Mouse (Mus musculus): ENCODE data around the gene Abca14. TPM values are rescaled to one million over a fixed set of nuclear protein-coding genes. Genes with fewer than 3 reads are reported as not detected.

Gene Abca14
- polyA plus RNA-seq, 1 experiment from 2014 or later: not detected

DNA sequence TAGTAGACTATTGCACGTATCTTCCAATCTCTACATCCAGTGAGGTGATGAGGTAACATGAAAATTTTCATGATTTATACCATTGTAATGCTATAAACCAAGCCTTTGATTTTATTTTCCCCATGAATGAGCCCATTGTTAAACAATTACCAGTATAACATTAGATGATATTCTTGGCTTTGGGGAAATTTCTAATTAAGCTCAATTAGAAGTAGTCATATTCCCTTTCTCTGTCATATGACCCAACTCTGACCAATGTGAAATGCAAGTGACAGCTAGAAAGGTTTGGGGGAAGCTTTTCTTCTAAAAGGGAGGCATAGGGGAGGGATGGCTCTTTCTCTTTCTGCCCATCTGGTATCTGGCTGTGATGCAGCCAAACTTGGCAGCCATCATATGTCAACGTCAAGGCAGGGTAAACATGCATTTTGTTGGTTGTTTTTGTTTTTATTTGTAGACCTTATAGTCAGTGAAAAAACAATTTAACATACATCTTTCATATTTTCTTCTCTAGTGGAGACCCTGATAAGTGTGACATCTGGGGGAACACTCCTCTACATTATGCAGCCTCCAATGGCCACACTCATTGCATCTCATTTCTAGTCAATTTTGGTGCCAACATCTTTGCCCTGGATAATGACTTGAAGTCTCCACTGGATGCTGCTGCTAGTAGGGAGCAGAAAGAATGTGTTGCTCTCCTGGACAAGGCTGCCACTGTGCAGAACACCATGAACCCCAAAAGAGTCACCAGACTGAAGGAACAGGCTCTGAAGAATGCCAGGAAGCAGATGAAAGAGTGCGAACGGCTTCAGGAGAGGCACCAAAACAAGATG lies 22.1 kb upstream of the Abca14 start:
- Histone ChIP-seq H3K9me3 (no peaks in the 10 kb centered on the region), H3K27me3 (no peaks in the 10 kb centered on the region), H3K36me3 (no peaks in the 10 kb centered on the region), H3K4me2 (no peak overlapping the region), H3K9ac (no peak overlapping the region), H3K4me3 (no peak overlapping the region), H3K27ac (no peak overlapping the region), H3K4me1 (no peaks in the 10 kb centered on the region)
- WGBS: 81% methylated on average over 4 of the region's 4 CpGs
- no peak for ATAC-seq (ENCODE audit: insufficient number of reproducible peaks, low FRiP score, low TSS enrichment, low read depth)

DNA sequence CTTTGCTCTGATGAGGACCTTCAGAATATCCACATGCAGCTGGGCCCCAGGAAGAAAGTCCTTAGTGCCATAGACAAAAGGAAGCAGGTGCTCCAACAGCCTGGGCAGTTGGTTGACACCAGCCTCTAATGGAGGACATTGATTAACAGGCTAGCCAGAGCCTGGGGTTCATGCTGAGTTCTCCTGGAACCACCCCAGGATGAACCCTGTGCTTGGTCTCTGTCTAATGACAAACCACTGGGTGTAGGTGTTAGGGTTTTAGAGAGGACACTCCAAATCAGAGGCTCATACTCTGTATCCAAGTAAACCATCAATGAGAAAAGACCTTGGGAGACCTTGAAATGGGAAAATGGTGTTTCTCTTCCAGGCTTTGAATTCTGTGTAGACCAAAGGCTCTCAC lies 20.9 kb upstream of the Abca14 start:
- Histone ChIP-seq H3K27me3 (no peaks in the 10 kb centered on the region), H3K4me2 (no peak overlapping the region), H3K36me3 (no peaks in the 10 kb centered on the region), H3K9ac (no peak overlapping the region), H3K27ac (no peak overlapping the region), H3K4me3 (no peak overlapping the region), H3K9me3 (no peaks in the 10 kb centered on the region), H3K4me1 (no peaks in the 10 kb centered on the region)
- no peak for ATAC-seq (ENCODE audit: insufficient number of reproducible peaks, low FRiP score, low TSS enrichment, low read depth)

DNA sequence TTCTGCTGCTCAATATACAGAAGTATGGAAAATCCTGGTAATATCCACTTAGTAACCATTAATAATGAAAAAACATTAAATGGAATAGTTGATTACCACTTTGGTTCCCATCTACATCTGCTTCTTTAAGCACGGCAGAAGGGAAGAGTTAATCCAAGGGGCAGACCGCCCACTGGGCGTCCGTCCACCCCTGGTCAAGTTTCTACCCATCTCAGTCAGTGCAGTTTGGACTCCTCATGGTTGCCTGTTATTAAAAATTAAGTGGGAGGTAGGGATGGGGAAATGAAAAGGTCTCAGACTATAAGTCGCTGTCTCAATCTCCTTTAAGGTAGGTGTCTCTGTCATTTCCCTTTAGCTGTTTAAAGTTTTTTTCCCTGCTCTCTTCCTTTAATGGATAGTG lies 14.8 kb upstream of the Abca14 start:
- H3K9me3 ChIP-seq: no peaks in the 10 kb centered on the region
- peaks cover 4% of the 10 kb centered on the region for H3K4me1 ChIP-seq
- no peak overlapping the region for H3K4me3 ChIP-seq
- H3K4me2 ChIP-seq: no peak overlapping the region
- H3K36me3 ChIP-seq: no peaks in the 10 kb centered on the region
- H3K27ac ChIP-seq: no peak overlapping the region
- no peaks in the 10 kb centered on the region for H3K27me3 ChIP-seq
- H3K9ac ChIP-seq: no peak overlapping the region
- no peak for ATAC-seq (ENCODE audit: insufficient number of reproducible peaks, low FRiP score, low TSS enrichment, low read depth)
- 79% methylated on average over 5 of the region's 5 CpGs for WGBS

DNA sequence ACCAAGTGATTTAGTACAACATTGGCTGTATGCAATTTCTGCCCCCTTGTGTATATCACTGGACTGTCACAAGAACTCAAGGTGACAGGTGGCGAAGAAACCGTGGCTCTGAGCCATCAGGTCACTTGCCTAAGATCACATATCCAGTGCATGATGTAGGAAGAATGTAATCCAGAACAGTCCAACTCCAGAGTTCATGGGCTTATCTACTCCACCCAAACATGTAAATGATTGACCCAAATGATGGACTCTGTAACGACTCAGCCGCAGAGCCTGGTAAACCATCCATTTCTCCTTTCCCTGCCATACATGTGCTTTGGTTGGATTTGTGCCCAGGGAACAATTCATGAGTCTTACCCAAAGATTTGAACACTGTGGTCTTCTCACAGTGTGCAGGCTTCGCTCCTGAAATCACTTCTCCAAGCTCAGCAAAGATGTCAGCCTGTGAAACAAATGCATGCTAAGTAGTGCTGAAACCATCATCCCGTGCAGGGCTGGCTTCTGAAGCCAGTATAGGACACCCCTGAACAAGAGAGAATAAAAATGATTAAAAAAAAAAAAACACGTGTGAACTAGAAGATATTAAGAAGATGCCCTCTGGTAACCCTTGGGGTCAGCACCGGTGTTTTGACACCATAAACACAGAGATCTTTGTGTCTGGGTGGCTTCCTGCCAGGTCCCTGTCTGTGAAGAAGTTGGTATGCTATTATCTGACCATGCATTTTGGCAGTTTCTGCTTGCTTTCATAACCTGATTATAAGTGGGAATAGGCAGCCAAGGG lies 14.2 kb upstream of the Abca14 start:
- no peak for ATAC-seq (ENCODE audit: insufficient number of reproducible peaks, low FRiP score, low TSS enrichment, low read depth)
- Histone ChIP-seq H3K4me2 (no peak overlapping the region), H3K9me3 (no peaks in the 10 kb centered on the region), H3K36me3 (no peaks in the 10 kb centered on the region), H3K9ac (no peak overlapping the region), H3K4me3 (no peak overlapping the region), H3K27me3 (no peaks in the 10 kb centered on the region), H3K4me1 (peaks cover 4% of the 10 kb centered on the region), H3K27ac (no peak overlapping the region)
- WGBS: 68% methylated on average over 8 of the region's 8 CpGs

DNA sequence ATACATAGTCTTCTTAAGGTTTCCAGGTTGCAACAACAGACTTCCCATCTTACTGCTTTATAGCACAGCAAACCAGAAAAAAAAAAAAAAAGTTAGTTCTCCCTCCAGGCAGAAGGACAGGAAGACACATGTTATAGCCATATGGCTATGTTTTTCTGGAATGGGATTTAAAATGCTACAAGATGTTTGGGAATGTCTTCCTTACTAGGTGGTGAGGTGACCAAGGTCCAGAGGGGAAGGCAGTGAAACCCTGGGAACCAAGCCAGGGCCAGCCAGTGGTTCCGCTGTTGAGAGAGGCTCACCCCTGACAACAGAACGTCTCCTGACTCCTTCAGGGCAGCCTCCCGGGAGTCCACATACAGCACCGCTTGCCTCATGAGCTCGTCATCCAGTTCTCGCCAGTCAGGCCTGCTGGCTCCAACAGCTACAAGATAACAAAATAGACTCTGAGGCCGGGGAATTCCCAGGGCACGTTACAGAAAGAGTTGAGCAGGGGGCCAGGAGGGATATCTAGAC lies 13.6 kb upstream of the Abca14 start:
- Histone ChIP-seq H3K27me3 (no peaks in the 10 kb centered on the region), H3K4me3 (no peak overlapping the region), H3K9me3 (no peaks in the 10 kb centered on the region), H3K4me2 (no peak overlapping the region), H3K36me3 (no peaks in the 10 kb centered on the region), H3K27ac (no peak overlapping the region), H3K4me1 (peaks cover 4% of the 10 kb centered on the region), H3K9ac (no peak overlapping the region)
- 47% methylated on average over 8 of the region's 8 CpGs for WGBS
- ATAC-seq (ENCODE audit: insufficient number of reproducible peaks, low FRiP score, low TSS enrichment, low read depth): no peak

DNA sequence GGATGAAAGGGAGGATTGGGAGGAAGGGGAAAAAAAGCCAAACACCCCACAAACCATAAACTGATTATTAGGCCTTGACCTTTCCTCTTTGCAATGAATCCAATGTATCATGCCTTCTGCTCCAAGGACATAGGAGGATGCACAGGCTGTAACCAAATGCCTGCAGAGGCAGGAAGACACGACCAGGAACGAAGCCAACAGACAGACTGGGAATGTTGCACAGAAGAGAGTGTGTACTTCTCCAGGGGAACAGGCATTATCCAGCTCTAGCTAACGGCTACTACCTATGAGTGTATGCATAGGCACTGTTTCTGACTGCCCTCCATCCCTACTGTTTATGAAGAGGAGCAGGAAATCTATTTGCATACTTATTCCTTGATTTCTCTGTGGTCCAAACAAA lies 11.6 kb upstream of the Abca14 start:
- Histone ChIP-seq H3K4me1 (peaks cover 4% of the 10 kb centered on the region), H3K27ac (no peak overlapping the region), H3K36me3 (no peaks in the 10 kb centered on the region), H3K9me3 (no peaks in the 10 kb centered on the region), H3K27me3 (no peaks in the 10 kb centered on the region), H3K4me2 (no peak overlapping the region), H3K9ac (no peak overlapping the region), H3K4me3 (no peak overlapping the region)
- ATAC-seq (ENCODE audit: insufficient number of reproducible peaks, low FRiP score, low TSS enrichment, low read depth): no peak
- 39% methylated on average over 3 of the region's 3 CpGs for WGBS

DNA sequence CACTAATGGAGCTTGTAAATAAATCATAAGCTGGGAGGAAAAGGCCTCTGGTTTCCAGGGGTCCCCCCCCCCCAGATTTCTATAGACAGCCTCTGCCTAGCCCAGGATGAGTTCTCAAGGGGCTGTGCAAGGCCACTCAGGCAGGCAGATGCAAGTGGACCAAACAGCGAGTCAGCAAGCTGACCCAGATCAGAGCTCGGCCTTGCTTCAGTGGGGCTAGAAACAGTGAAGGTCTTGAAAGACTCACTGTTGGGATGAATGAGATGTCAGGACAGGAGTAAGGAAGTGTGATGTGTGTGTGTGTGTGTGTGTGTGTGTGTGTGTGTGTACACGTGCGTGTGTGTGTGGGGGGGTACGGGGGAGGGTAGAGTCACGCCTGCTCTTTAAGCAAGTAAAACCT lies 10.9 kb upstream of the Abca14 start:
- peaks cover 4% of the 10 kb centered on the region for H3K4me1 ChIP-seq
- ATAC-seq (ENCODE audit: insufficient number of reproducible peaks, low FRiP score, low TSS enrichment, low read depth): no peak
- H3K27ac ChIP-seq: no peak overlapping the region
- H3K27me3 ChIP-seq: no peaks in the 10 kb centered on the region
- no peak overlapping the region for H3K4me3 ChIP-seq
- H3K9me3 ChIP-seq: no peaks in the 10 kb centered on the region
- H3K36me3 ChIP-seq: no peaks in the 10 kb centered on the region
- WGBS: 69% methylated on average over 6 of the region's 6 CpGs
- no peak overlapping the region for H3K4me2 ChIP-seq
- no peak overlapping the region for H3K9ac ChIP-seq

DNA sequence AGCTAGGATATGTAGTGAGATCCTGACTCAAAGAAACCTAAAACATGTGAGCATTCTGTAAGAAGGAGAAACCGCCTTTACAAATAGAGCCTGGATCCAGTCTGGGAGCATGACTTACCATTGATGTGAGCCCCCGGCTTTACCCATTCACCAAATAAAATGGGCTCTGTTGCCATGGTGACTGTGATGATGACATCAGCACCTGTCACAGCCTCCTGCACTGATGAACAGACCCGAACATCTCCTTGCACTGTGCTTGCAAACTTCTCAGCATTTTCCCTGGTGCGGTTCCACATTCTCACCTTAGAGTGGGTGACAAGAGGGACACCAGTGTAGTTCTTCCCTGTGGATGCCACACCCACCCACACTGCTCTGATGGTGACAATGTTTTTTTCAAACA lies 8.6 kb upstream of the Abca14 start:
- WGBS: 75% methylated on average over 4 of the region's 4 CpGs
- no peak overlapping the region for H3K4me2 ChIP-seq
- no peak overlapping the region for H3K4me3 ChIP-seq
- H3K27me3 ChIP-seq: 0 out of 2 replicates have a peak, but pooled peaks cover 7% of the 10 kb centered on the region
- H3K27ac ChIP-seq: no peak overlapping the region
- ATAC-seq (ENCODE audit: insufficient number of reproducible peaks, low FRiP score, low TSS enrichment, low read depth): no peak
- H3K9me3 ChIP-seq: no peaks in the 10 kb centered on the region
- no peak overlapping the region for H3K9ac ChIP-seq
- H3K36me3 ChIP-seq: no peaks in the 10 kb centered on the region
- H3K4me1 ChIP-seq: peaks cover 3% of the 10 kb centered on the region

DNA sequence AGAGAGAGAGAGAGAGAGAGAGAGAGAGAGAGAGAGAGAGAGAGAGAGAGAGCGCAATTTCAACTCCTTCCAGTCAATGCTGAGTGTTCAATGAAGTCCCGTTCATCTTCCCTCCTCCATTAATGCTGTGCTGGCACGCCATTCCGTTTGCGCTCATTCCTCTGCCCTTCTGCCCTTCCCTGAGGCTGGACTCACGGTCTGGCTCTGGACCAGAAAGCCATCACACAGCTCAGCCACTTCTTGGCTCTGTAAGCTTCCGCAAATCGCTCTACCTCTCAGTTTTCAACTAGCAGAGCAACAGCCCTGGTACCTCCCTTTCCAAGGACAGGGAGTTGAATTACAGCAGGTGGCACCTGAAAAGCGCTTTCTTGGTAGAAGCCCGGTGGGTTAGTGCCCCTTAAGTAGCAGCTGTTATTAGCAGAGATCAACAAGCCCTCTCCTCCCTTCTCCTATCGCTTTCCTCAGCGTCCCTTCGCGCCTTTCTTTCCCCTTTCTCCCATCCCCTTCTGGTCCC lies 2.5 kb upstream of the Abca14 start:
- no peak for ATAC-seq (ENCODE audit: insufficient number of reproducible peaks, low FRiP score, low TSS enrichment, low read depth)
- Histone ChIP-seq H3K36me3 (no peaks in the 10 kb centered on the region), H3K4me2 (peak overlapping the region; percentile 42), H3K27ac (no peak overlapping the region), H3K4me1 (peaks cover 8% of the 10 kb centered on the region), H3K9ac (no peak overlapping the region), H3K4me3 (peak overlapping the region; percentile 23), H3K9me3 (no peaks in the 10 kb centered on the region), H3K27me3 (peaks cover 36% of the 10 kb centered on the region)
- 5% methylated on average over 14 of the region's 14 CpGs for WGBS

DNA sequence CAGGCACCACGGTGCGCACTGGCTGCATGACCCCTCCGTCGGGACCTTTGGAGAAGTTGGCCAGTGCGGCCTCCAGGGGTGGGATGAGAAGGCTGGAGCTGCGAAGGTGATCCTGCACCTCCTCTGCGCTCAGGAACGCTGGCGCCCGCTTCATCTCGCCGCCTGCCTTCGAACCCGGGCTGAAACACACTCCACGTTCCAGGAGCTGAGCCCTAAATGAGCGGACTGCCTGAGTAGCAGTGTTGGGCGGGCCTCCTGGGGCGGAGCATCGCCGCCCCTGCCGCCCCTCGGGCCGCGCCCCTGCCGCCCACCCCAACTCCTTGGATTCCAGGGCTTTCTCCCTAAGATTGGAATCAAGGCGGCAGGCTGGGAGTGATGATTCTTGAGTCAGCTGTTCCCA lies 2.0 kb upstream of the Abca14 start, which contains the start of gene Crym:
Gene Crym (minus strand): TSS at position 341 of the 400 bp plus-strand sequence.
- Histone ChIP-seq H3K36me3 (no peaks in the 10 kb centered on the region), H3K4me3 (peak within 1 kb of the TSS; percentile 23), H3K9ac (no peak within 1 kb of the TSS), H3K4me2 (peak within 1 kb of the TSS; percentile 42), H3K9me3 (no peaks in the 10 kb centered on the region), H3K27me3 (peaks cover 36% of the 10 kb centered on the region), H3K4me1 (peaks cover 8% of the 10 kb centered on the region), H3K27ac (no peak within 1 kb of the TSS)
- 1% methylated on average over 26 of the region's 26 CpGs for WGBS
- no peak for ATAC-seq (ENCODE audit: insufficient number of reproducible peaks, low FRiP score, low TSS enrichment, low read depth)

DNA sequence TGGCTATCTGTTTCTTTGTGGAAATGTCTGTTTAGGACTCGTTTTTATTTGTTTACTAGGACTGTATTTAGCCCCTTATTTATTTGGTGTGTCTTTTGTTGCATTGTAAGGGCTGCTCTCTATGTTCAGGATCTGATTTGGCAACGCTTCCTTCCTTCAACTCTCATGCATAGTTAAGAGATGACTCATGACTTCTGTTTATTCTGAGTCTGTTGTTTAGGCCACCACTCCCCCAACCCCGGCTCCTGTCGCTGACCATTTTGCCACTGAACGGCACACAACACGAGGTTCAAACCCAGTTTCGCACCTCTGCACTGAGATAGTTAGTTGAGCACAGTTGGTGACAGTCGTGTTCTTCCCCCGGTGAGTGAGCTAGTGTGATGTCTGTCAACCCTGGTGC lies 2.2 kb downstream of the Abca14 start:
- WGBS: 62% methylated on average over 9 of the region's 9 CpGs
- Histone ChIP-seq H3K36me3 (no peaks in the 10 kb centered on the region), H3K4me3 (no peak overlapping the region), H3K27me3 (peaks cover 20% of the 10 kb centered on the region), H3K9ac (no peak overlapping the region), H3K27ac (no peak overlapping the region), H3K9me3 (no peaks in the 10 kb centered on the region), H3K4me1 (peaks cover 8% of the 10 kb centered on the region), H3K4me2 (no peak overlapping the region)
- no peak for ATAC-seq (ENCODE audit: insufficient number of reproducible peaks, low FRiP score, low TSS enrichment, low read depth)

DNA sequence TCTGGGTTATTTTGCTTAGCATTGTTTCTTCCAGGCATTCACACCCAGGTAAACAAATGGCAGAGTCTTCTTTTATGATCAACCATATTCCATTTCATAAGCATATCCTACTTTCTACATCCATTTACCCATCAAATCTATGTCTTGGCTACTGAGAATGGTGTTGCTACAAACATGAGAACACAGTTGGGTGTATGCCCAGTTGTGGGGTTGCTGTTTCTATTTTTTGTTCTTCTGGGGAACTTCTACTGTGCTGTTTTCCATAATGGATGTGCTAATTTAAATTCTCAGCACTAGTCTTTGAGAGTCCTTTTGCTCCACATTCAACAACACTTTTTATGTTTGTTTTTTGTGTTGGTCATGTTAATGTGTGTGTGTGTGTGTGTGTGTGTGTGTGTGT lies 24.8 kb downstream of the Abca14 start:
- ATAC-seq (ENCODE audit: insufficient number of reproducible peaks, low FRiP score, low TSS enrichment, low read depth): no peak
- no peaks in the 10 kb centered on the region for H3K36me3 ChIP-seq

More for the DNA sequence above, 24.8 kb downstream of the Abca14 start:
- H3K4me1 ChIP-seq: no peaks in the 10 kb centered on the region
- H3K27ac ChIP-seq: no peak overlapping the region
- no peak overlapping the region for H3K9ac ChIP-seq
- no peaks in the 10 kb centered on the region for H3K27me3 ChIP-seq
- no peak overlapping the region for H3K4me2 ChIP-seq
- no peak overlapping the region for H3K4me3 ChIP-seq
- no peaks in the 10 kb centered on the region for H3K9me3 ChIP-seq
